Mouse (Mus musculus) thymus, adult 2 months (tissue): Measurements from ENCODE around the gene Stxbp1.

Experiments
- CTCF ChIP-seq: fragments of 200-500 bp; IDR thresholded peaks from 2 replicates; pipeline ENCODE4 v1.5.1; 2012; ENCODE audit warnings: mild to moderate bottlenecking, control low read depth, low read length, moderate library complexity, borderline replicate concordance; ENCODE audit not compliant: control insufficient read depth, poor library complexity, insufficient read depth; ENCODE audit errors: extremely low read depth
- POLR2A ChIP-seq: fragments of 200-500 bp; IDR thresholded peaks from 2 replicates; pipeline ENCODE4 v1.6.1; 2012; ENCODE audit warnings: mild to moderate bottlenecking, low read length, control low read depth, moderate library complexity; ENCODE audit not compliant: control insufficient read depth, poor library complexity, insufficient read depth; ENCODE audit errors: extremely low read depth

DNA sequence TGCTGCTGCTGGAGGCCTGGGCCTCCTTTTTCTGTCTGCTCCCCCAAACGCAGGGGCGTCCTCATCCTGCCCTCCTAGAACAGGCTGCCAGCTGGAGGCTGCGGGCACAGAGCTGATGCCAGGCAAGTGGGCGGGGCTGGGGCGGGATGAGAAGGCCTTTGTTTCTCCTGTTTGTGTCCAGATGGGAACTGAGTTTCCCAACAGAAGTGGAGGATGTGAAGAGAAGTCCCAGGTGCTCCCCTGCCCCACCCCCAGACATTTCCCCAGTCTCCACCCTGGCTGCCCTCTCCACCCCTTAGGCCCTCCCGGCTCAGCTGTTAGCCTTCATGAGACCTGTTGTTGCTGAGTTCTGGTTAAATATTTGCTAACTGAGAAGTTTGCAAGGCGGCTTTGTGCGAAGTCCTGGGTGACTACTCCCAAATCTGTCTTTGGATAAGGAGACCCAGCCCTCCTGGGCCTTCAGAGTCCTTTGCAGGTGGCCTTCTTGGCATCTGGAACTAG lies 48.6 kb upstream of the Stxbp1 start:
- TF ChIP-seq CTCF (no peak), POLR2A (0 out of 2 replicates have a peak, but pooled peaks have one; percentile 19)
